Mouse (Mus musculus) CH12.LX (cell line): ENCODE data around the gene BC049762.

Experiments used
- HCFC1 ChIP-seq: IDR thresholded peaks from 2 replicates; pipeline ENCODE4 v1.6.1; 2012; ENCODE audit warnings: low read depth, mild to moderate bottlenecking, inconsistent platforms, low read length, improper control_type of control experiment
- MXI1 ChIP-seq: IDR thresholded peaks from 2 replicates; pipeline ENCODE4 v1.6.1; 2011; ENCODE audit warnings: mild to moderate bottlenecking, low read depth, low read length, improper control_type of control experiment
- POLR2A ChIP-seq: IDR thresholded peaks from 2 replicates; pipeline ENCODE4 v1.6.1; 2011; ENCODE audit warnings: low read depth, mild to moderate bottlenecking, improper control_type of control experiment, low read length
- USF2 ChIP-seq: conservative IDR thresholded peaks from 2 replicates; pipeline ENCODE4 v1.6.1; 2011; ENCODE audit warnings: low read depth, low read length, improper control_type of control experiment
- ZNF384 ChIP-seq: IDR thresholded peaks from 2 replicates; pipeline ENCODE4 v1.6.1; 2012; ENCODE audit warnings: low read depth, low read length, improper control_type of control experiment, inconsistent platforms

DNA sequence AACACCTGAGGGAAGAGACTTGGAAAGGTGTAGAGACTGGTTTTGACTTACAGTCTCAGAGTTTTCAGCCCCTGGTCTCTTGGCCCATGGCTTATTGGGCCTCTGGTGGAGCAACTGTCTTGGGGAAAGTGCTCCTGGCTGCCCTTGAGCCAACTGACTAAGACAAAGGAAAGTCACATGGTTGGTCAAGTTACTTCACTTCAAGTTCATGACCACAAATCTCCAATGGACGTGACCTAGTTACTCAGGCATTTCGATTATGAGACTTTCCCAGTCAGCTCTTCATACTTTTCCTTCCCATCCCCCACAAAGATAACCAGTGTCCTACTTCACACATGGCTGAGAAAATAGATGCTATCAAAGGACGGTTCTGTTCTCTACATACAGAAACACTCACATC lies 55.1 kb downstream of the BC049762 start:
- TF ChIP-seq POLR2A (no peak), USF2 (no peak), HCFC1 (no peak), ZNF384 (no peak), MXI1 (no peak)
